ENCODE assay signal across 16 mouse cellular contexts in genomic region chr9:40693026-40693425, GRCm38 (mm10). TPM values are rescaled to one million over a fixed set of nuclear protein-coding genes. Genes with fewer than 3 reads are reported as not detected.
DNase-seq lines count a peak whose midpoint lies in the region; ATAC-seq and TF ChIP-seq lines count a peak whose summit lies in the region.
"Had no signal": no experiment of that assay in that cellular context is flagged by ENCODE, and none has a peak within 500 bp of the region (broad histone marks: within the 10 kb centered on the region; RNA-seq: fewer than 3 reads in every experiment).

No protein-coding gene starts in this region.

- H3K4me3 ChIP-seq in heart, embryonic 12.5 days: no peak overlapping the region
- H3K4me3 ChIP-seq in liver, embryonic 11.5 days (ENCODE audit: low read depth, low read length): no peak overlapping the region
- H3K4me3 ChIP-seq in liver, postnatal 0 days (ENCODE audit: low read depth, low read length): no peak overlapping the region
- no peak overlapping the region for H3K4me3 ChIP-seq in hindbrain, embryonic 12.5 days
- H3K4me3 ChIP-seq in midbrain, embryonic 16.5 days (ENCODE audit: low read depth, low read length): no peak overlapping the region
- H3K4me3 ChIP-seq: gastrocnemius, adult 2 months had no signal

- 0 out of 2 replicates have a peak, but pooled peaks have one; percentile 6 for ATAC-seq in heart, embryonic 12.5 days (ENCODE audit: insufficient number of reproducible peaks, low FRiP score)
- ATAC-seq in liver, embryonic 11.5 days (replicated peaks; ENCODE audit: low FRiP score): no peak
- ATAC-seq in liver, postnatal 0 days: no peak
- ATAC-seq in hindbrain, embryonic 12.5 days (ENCODE audit: low FRiP score): no peak
- ATAC-seq in midbrain, embryonic 16.5 days: no peak
- ATAC-seq in erythroblast, adult 5-6 weeks (replicated peaks; ENCODE audit: low FRiP score, poor library complexity, severe bottlenecking): no peak

- H3K27ac ChIP-seq in heart, embryonic 12.5 days (ENCODE audit: poor library complexity, severe bottlenecking): peak overlapping the region; percentile 60; the same call in 1 of the 2 replicates
- peak overlapping the region; percentile 23; the same call in 1 of the 2 replicates for H3K27ac ChIP-seq in liver, embryonic 11.5 days (ENCODE audit: low read depth, low read length)
- no peak overlapping the region for H3K27ac ChIP-seq in liver, postnatal 0 days (ENCODE audit: low read depth)
- peak overlapping the region; percentile 79 for H3K27ac ChIP-seq in hindbrain, embryonic 12.5 days
- peak overlapping the region; percentile 48; the same call in 1 of the 2 replicates for H3K27ac ChIP-seq in midbrain, embryonic 16.5 days (ENCODE audit: low read length)
- H3K27ac ChIP-seq: gastrocnemius, adult 2 months; liver, embryonic 14.5 days had no signal

- H3K36me3 ChIP-seq in heart, embryonic 12.5 days: no peaks in the 10 kb centered on the region
- no peaks in the 10 kb centered on the region for H3K36me3 ChIP-seq in liver, embryonic 11.5 days (ENCODE audit: control insufficient read depth, insufficient read depth, low read length)
- no peaks in the 10 kb centered on the region for H3K36me3 ChIP-seq in liver, postnatal 0 days (replicated peaks; ENCODE audit: insufficient read depth, low read length)
- H3K36me3 ChIP-seq in hindbrain, embryonic 12.5 days: peaks cover 11% of the 10 kb centered on the region; the same call in 1 of the 2 replicates
- H3K36me3 ChIP-seq in midbrain, embryonic 16.5 days (ENCODE audit: control insufficient read depth, insufficient read depth, low read length): 0 out of 2 replicates have a peak, but pooled peaks cover 3% of the 10 kb centered on the region

- peaks cover 28% of the 10 kb centered on the region for H3K4me1 ChIP-seq in heart, embryonic 12.5 days (replicated peaks)
- H3K4me1 ChIP-seq in liver, embryonic 11.5 days (replicated peaks; ENCODE audit: control insufficient read depth, insufficient read depth, low read length): no peaks in the 10 kb centered on the region
- H3K4me1 ChIP-seq in liver, postnatal 0 days (ENCODE audit: insufficient read depth): no peaks in the 10 kb centered on the region
- peaks cover 46% of the 10 kb centered on the region for H3K4me1 ChIP-seq in hindbrain, embryonic 12.5 days
- peaks cover 34% of the 10 kb centered on the region for H3K4me1 ChIP-seq in midbrain, embryonic 16.5 days (ENCODE audit: control insufficient read depth, insufficient read depth, low read length)

- WGBS in heart, embryonic 12.5 days: 18% methylated on average over 3 of the region's 3 CpGs
- 35% methylated on average over 3 of the region's 3 CpGs for WGBS in liver, embryonic 11.5 days
- 56% methylated on average over 3 of the region's 3 CpGs for WGBS in liver, postnatal 0 days (ENCODE audit: insufficient replicate concordance)
- 19% methylated on average over 3 of the region's 3 CpGs for WGBS in hindbrain, embryonic 12.5 days
- WGBS in midbrain, embryonic 16.5 days: 14% methylated on average over 3 of the region's 3 CpGs

- no peaks in the 10 kb centered on the region for H3K9me3 ChIP-seq in heart, embryonic 12.5 days (replicated peaks)
- no peaks in the 10 kb centered on the region for H3K9me3 ChIP-seq in liver, embryonic 11.5 days (ENCODE audit: control insufficient read depth, low read length)
- no peaks in the 10 kb centered on the region for H3K9me3 ChIP-seq in liver, postnatal 0 days (ENCODE audit: low read length)
- H3K9me3 ChIP-seq in hindbrain, embryonic 12.5 days (replicated peaks): no peaks in the 10 kb centered on the region
- no peaks in the 10 kb centered on the region for H3K9me3 ChIP-seq in midbrain, embryonic 16.5 days (replicated peaks; ENCODE audit: control insufficient read depth, low read length, poor library complexity, severe bottlenecking)

- no peak for DNase-seq in heart, adult 9 months (ENCODE audit: low spot score in 2 of 2)
- no peak for DNase-seq in liver, embryonic 11.5 days (ENCODE audit: low spot score)
- no peak for DNase-seq in liver, postnatal 0 days
- no peak for DNase-seq in right cerebral cortex, postnatal 25 days
- DNase-seq: gastrocnemius, adult 2 months had no signal

- no peak for TF ChIP-seq CTCF in liver, postnatal 0 days (IDR thresholded peaks at IDR 0.05; ENCODE audit: low read depth)

- H3K4me2 ChIP-seq in heart, embryonic 12.5 days: no peak overlapping the region
- H3K4me2 ChIP-seq in liver, embryonic 11.5 days: no peak overlapping the region
- H3K4me2 ChIP-seq in liver, postnatal 0 days (ENCODE audit: low read depth, low read length): no peak overlapping the region
- no peak overlapping the region for H3K4me2 ChIP-seq in hindbrain, embryonic 12.5 days (replicated peaks)
- H3K4me2 ChIP-seq in midbrain, embryonic 16.5 days (ENCODE audit: low read length): peak overlapping the region; percentile 2; the same call in 1 of the 2 replicates

- no peak for TF ChIP-seq EP300 in liver, postnatal 0 days (IDR thresholded peaks at IDR 0.05; ENCODE audit: low read depth)

- H3K27me3 ChIP-seq in heart, embryonic 12.5 days (replicated peaks): 0 out of 2 replicates have a peak, but pooled peaks cover under 1% of the 10 kb centered on the region
- H3K27me3 ChIP-seq in liver, embryonic 11.5 days (replicated peaks; ENCODE audit: control insufficient read depth, insufficient read depth, low read length): peaks cover 1% of the 10 kb centered on the region; the same call in 1 of the 2 replicates
- no peaks in the 10 kb centered on the region for H3K27me3 ChIP-seq in liver, postnatal 0 days (ENCODE audit: insufficient read depth, low read length)
- H3K27me3 ChIP-seq in hindbrain, embryonic 12.5 days: no peaks in the 10 kb centered on the region
- no peaks in the 10 kb centered on the region for H3K27me3 ChIP-seq in midbrain, embryonic 16.5 days (ENCODE audit: control insufficient read depth, insufficient read depth, low read depth, low read length)

- no peak overlapping the region for H3K9ac ChIP-seq in heart, embryonic 12.5 days
- no peak overlapping the region for H3K9ac ChIP-seq in liver, embryonic 11.5 days (ENCODE audit: low read depth, low read length)
- no peak overlapping the region for H3K9ac ChIP-seq in liver, postnatal 0 days (replicated peaks)
- H3K9ac ChIP-seq in hindbrain, embryonic 12.5 days: no peak overlapping the region
- no peak overlapping the region for H3K9ac ChIP-seq in midbrain, embryonic 16.5 days (ENCODE audit: low read depth, low read length)
- H3K9ac ChIP-seq: liver, embryonic 14.5 days had no signal

RNA-seq across cellular contexts. Expression of gene Clmp, which starts 7.3 kb away (rescaled TPM):
- 14.9 and 17.0 TPM in 2 replicates for polyA plus RNA-seq in heart, embryonic 12.5 days (2016; fragmentation: Nextera tagmentation; extraction: Ambion mirVana)
- polyA plus RNA-seq in liver, embryonic 11.5 days (2014; fragmentation: Nextera tagmentation; extraction: Ambion mirVana): 7.4 and 7.7 TPM in 2 replicates
- polyA plus RNA-seq in liver, postnatal 0 days (2015; fragmentation: Nextera tagmentation; extraction: Ambion mirVana): 1.8 and 1.9 TPM in 2 replicates
- 59.6 and 62.0 TPM in 2 replicates for polyA plus RNA-seq in hindbrain, embryonic 12.5 days (2016; fragmentation: Nextera tagmentation; extraction: Ambion mirVana)
- polyA plus RNA-seq in midbrain, embryonic 16.5 days (2015; fragmentation: Nextera tagmentation; extraction: Ambion mirVana): 50.3 and 50.9 TPM in 2 replicates
- 0.84 TPM in 1 of 2 replicates, not detected in the other for total RNA-seq in erythroblast, adult 5-6 weeks (2015; ENCODE audit: low replicate concordance)
- 0.26 TPM in 1 of 2 replicates, not detected in the other for total RNA-seq in erythroblast, adult 5-6 weeks (2017; ENCODE audit: low replicate concordance)
- total RNA-seq: MEL had no signal

RNA-seq across cellular contexts. Expression of gene Gm21915, which starts 22.6 kb away (rescaled TPM):
- not detected in 2 replicates for polyA plus RNA-seq in heart, embryonic 12.5 days (2016; fragmentation: Nextera tagmentation; extraction: Ambion mirVana)
- not detected in 2 replicates for polyA plus RNA-seq in liver, embryonic 11.5 days (2014; fragmentation: Nextera tagmentation; extraction: Ambion mirVana)
- not detected in 2 replicates for polyA plus RNA-seq in liver, postnatal 0 days (2015; fragmentation: Nextera tagmentation; extraction: Ambion mirVana)
- not detected in 2 replicates for polyA plus RNA-seq in hindbrain, embryonic 12.5 days (2016; fragmentation: Nextera tagmentation; extraction: Ambion mirVana)
- polyA plus RNA-seq in midbrain, embryonic 16.5 days (2015; fragmentation: Nextera tagmentation; extraction: Ambion mirVana): not detected in 2 replicates
- total RNA-seq in erythroblast, adult 5-6 weeks (2015; ENCODE audit: low replicate concordance): not detected in 2 replicates
- not detected in 2 replicates for total RNA-seq in erythroblast, adult 5-6 weeks (2017; ENCODE audit: low replicate concordance)
- total RNA-seq: gastrocnemius, adult 2 months; left cerebral cortex, postnatal 14 days; megakaryocyte progenitor cell, adult 5-6 weeks; MEL; neutrophil, adult 5-6 weeks had no signal
- polyA plus RNA-seq: C2C12; liver, embryonic 14.5 days; urinary bladder, adult 2 months had no signal
